Mouse (Mus musculus) frontal cortex, postnatal 10 days (tissue): ENCODE measurements around the gene Spats2l.
A peak's percentile ranks its signal among the peaks of the same experiment; 100 is the strongest.

Experiments
- DNase-seq, 2 experiments: peaks; one replicate each; pipeline ENCODE4 v3.0.0; 2022; ENCODE audit warnings: low spot score in 2 of 2, mixed read lengths in 1 of 2

Spats2l gene

DNA sequence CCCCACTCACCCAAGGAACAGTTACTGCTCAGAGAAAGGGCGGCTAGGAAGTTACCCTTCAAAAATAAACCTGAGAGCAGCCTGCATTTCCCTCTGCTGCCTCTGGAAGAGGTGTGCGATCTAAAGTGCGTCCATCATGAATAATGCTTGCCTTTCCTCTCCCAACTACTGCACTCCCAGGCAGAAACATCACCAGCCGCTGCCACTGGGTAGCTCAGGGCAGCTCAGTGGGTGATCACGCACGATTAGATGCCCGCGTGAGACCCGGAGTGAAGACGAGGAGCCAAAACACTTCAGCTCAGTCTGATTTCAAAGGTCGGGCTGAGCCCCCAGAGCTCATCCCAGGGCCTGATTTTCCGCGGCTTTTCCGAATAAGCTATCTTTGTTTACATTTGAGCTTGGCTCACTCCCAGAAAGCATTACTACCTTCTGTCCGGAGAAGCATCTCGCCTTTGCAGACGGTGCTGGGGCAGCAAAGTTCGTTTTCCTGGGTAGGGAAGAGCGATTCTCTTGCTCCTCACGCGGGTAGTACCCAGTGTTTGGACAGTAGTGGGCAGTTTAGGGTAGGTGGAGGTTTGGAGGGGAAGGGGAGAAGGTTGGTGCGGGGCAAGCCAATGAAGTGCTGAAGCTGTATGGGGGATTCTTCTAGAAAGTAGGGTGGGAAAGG, at the start of gene Spats2l:
Spats2l (plus strand) TSS at position 162 of the 667 bp plus-strand sequence.
- peak; percentile 14 to 15 for DNase-seq

DNA sequence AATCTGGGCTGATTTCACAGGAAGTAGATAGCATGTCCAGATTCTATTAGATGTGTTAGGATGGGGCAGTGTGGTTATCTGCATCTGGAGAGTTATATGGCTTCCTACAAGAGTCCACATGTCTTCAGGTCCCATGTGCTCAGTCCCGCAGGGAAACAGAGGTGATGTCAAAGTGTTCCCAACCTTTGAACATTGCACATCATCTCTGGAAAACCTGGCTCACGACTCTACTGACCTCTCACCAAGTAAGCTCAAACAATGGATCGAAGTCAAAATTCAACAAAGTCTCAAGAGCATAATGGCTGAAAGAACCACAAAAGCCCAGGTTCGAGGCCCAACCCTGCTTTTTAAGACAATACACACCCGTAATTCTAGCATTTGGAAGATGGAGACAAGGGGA, 48.7 kb upstream of the Spats2l start:
- no peak for DNase-seq

DNA sequence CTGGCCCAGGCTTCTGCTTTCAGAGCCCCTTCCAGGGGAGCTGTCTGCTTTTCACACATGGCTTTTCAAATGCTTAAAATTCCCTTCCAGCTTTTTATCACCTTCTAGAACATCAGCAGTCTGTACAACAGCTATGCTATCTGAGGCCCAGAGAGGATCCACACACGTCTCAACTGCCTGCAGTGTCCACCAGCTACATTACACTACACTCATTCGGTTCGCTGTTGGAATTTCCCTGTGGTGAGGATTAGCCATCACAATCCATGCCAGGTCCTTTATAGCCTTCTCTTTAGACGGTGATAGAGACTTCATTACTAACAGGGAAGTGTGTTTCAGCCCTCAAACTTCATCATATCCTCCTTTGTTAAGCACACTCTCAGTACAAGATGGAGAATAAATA, 38.1 kb upstream of the Spats2l start:
- DNase-seq = no peak

DNA sequence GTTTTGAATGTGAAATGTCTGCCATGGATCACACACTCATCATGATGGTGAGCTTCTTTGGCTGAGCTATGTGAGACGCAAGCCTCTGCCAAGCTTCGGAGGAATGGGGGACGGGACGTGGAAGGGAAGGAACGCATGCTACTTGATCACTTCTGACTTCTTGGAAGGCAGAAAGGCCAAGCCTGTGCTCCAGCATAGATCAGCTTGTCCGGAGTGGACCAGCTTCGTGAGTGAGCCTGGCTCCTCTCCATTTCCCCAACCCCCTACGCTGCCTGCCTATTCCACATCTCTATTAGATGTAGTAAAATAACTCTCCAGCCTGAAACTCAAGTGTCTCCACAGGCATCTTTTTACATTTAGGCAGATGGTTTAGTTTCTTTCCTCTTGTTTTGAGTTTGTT, 32.2 kb upstream of the Spats2l start:
- DNase-seq = no peak

DNA sequence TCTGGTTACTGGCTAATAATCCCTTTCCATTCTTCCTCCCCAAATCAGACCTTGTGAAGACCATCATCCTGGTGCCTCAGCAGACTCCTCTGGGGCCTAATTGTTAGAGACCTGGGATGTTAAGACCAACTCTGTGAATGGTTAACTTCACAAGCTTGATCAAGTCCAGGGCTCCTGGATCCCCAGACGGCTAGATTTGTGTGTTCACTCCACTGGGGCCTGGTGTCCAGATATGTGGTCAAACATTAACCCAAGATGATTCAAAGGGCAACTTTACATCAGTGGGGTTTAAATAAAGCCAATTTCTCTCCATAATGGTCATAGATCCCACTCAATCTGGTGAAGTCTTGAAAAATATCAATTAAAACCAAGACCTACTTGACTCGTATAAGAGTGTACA, 31.7 kb upstream of the Spats2l start:
- no peak for DNase-seq

DNA sequence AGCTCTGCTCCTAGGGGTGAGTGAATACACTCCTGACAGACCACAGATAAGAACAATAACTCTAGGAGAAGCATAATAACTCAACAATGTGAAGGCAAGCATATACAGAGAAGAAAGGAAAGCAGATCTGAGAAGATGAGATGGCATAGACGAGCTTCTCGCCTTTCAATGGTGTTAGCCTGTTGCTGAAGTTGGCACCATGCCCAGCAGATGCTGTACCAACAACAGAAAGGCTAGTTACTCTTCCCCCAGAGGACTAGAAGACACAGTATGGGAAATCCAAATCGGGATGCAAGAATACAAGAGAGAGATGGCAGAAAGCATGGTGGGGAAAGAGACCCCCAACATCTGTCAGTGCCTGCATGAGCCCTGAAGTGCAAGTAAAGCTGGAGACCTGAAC, 22.2 kb upstream of the Spats2l start:
- DNase-seq = no peak

DNA sequence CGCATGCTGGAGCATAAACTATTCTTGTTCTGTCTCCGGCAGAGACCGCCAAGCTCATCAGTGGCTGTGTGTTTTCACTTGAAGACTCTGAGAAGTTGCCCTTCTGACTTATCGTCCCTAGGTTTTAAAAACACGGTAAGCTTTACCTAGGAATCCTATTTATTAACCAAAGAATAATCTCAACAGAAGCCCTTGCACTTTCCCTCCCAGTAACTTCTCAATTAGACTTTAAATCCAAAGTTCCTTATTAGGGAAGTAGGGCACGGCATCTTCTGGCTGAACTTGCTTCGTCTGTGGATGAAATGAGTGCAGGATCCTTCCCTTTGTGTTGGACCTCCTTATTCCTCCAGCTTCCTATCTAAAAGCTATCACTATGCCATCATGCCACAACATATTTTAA, 7.6 kb upstream of the Spats2l start:
- DNase-seq = no peak

DNA sequence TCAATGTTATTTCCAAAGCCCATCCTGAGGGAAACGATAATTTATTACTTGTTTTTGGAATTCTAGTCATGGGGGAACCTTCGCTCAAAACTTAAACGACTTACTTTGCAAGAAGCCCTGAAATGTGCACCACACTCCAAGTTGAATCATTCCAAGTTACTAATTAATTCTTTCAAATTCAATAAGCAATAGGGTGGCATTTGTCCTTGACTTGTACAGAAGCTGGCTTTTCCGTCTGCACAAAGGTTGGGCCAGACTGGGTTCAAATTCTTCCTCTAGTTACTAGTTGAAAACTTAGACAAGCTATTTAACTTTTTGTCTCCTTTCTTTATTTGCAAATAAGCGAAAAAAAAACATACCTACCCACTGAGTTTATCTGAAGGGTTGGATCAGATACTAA, 636 bp upstream of the Spats2l start:
- no peak for DNase-seq

DNA sequence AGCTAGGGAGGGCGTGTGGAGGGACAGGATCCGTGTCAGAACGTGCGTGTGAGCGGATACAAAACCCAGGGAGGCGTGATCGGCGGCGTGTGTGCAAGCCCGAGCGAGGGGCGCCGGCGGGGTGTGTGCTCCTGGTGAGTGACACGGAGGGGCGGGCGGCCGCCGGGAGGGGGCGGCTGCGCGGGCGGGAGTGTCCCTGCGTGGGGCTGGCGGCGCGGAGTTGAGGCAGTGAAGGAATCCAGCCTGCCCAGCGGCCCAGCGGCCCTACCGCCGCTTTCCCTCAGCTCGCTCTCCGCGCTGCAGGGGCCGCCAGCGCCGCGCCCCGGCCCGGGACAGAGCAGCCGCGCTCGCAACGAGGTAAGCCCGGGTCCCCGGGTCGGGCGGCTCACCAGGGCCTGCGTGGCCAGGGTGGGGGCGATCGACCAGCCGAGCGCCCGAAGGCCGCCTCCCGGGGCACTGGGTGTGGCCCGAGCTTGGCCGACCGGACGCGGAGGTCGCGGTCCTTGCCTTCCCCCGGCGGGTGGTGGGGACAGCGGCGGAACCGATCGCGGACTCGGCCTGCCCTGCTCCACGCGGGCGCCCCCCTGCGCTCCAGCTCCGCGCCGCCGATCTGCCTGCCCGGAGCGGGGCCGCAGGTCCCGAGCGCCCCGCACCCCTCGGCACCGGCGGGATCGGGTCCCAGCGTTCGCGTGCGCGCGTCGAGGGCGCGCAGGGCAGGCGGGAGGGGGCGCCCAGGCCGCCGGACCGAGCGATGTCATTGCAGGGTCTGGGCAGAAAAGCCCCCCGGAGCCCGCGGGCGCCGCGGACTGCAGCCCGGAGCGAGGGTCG, 920 bp downstream of the Spats2l start:
- DNase-seq = peak; percentile 33 to 65

DNA sequence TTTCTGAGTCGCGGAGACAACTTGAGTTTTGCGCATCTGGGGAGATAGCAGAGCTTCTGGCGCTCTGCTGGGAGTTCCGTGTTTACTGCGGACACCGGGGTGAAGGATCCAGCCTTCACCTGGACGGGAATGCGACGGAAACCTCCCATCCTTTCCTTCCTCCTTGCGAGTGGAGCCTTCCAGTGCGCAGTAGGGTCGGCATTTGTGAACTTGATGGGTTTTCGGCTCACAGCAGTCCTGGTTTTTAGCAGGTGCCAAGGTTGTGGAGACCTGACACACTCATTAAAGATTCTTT, 1.5 kb downstream of the Spats2l start:
- no peak for DNase-seq

DNA sequence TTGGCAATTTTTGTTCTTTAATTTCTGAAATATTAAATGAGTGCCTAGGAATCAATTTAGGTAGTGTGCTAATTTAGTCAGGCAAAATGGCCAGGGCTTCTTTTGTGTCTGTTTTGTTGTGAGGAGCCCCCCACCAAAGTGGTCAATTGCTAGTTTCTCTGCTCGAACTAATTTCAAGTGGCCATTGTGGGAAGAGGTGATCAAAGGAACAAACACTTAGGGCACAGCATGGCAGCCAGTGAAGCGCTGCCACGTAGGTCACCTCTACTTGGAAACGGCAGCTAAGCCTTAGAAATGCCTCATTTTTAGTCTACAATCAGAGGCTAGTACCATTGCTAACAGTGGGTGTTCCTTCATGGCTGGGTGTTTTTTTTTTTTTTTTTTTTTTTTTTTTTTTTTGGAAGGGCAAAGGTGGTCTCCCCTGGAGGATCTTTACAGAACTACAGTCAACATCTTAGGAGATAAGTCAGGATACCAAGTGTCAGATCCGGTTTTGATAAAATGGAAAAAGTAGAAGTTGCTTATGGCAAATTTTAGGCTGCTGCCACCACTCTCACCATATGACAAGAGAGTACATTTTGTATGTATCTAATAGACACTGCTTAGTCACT, 2.8 kb downstream of the Spats2l start:
- no peak for DNase-seq

DNA sequence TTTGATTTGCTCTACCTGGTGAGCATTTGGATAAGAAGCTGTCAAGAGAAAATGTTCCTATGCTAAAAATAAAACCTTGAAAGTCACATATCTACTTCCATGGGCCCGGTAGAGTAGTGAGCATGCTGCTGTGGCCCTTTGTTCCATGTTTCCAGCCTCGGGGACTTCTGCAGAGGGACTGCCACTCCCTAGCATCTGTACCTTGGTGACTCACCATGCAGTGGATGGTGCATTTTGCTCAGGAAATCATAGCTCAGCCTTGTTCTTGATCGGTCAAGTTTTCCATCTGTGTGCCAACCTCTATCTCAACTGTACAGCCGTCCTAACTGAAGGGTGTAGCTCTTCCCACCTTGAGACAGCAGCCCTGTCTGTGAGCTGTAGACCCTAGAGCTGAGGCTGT, 10.3 kb downstream of the Spats2l start:
- DNase-seq = no peak

DNA sequence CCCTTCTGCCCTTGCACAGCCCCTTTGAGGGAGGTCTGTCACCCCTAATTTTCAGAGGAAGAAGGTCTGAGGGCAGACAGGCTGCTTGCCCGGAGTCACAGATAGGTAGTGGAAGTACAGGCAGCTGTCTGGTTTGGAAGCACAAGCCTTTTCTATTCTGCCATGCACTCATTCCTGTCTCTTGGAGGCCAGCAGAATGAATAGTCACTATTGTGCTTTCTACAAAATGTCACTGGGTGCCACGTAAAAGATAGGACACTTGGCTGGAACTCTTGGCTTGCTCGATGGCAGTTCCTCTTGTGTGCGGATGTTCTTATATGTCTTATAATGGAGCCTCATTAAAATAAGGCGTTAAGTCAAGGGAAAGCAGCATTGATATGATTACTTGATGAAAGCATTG, 15.9 kb downstream of the Spats2l start:
- DNase-seq = no peak

DNA sequence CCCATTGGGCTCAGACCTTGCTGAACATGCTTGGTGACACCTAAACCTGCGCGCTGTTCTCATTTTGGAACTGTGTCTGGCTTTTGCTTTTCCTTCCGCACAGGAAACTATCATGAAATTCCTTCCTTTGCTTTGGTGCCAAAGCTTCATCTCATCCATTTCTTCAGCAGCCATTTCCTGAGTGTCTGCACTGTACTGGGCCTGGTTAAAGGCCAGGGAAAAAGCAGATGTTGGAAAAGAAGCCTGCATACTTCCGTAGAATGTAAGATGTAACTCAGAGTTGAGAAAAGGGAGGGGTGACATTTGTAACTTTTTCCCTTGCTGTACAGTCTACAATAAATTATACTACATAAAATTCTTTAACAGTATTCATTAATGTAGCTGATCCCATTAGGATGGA, 18.2 kb downstream of the Spats2l start:
- no peak for DNase-seq

DNA sequence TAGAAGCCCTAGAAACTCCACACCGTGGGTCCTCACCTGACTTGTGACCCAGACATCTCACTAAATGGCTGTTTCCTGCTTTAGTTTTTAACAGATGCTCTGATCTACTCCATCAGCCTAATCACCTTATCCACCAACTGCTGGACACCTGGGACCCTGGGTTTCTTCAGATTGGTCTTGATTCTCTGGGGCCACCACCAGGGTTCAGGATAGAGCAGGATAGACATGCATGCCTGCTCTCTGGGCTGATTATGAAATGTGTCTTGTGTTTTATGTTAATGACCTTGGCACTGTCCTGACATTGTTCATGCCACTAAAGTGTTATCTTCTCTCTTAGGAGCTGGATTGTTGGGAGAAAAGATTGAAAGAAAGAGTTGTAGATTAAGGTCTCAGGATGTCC, 21.9 kb downstream of the Spats2l start:
- no peak for DNase-seq

DNA sequence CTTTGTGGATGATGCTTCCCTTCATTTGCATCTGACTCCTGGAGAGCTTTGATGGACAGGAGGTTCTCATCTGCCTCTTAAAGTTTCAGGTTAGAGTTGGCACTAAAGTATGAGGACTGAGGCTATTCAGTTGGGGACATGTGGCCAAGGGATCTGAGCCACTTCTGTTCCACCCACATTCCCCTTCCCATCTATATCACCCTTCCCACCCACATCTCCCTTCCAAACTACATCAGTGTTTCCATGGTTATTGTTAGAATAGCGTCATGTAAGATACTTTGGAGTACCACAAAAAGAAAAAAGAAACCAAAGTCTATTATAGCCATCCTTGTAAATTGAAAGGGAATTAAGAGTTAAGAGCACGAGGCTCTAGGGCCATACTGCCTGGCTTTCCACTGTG, 25.4 kb downstream of the Spats2l start:
- DNase-seq = no peak

DNA sequence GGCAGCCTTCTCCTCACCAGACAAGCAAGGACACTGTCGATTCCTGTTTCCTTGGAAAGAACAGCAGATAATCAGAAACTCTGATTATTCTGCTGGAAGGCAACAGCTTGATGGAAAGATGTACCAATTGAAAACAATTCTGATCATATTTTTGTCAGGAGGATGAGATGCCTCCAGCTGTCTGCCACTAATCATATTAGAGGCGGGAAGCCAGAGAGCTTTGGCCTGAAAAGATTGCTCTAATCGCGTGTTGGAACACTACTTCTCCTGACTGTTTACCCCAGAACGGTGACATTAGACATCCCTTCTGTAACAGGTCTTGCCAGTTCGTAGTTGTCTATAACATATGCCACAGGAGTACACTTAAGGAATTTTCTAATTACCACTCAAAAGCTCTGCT, 26.9 kb downstream of the Spats2l start:
- DNase-seq = no peak

DNA sequence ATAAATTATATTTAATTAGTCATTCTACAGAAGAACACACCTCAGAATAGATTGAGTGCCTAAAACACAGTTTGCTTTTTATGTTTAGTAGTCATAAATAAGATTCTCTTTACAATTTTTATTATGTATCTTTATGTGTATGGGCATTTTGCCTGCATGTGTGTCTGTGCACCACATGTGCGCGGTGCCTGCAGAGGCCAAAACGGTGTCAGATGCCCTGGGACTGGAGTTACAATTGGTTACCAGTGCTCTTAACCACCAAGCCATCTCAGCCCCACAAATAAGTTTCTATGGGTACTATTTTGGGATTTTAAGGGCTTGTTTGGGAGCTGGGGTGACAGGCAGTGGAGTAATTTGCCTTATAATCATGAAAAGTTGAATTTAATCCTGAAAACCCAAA, 32.2 kb downstream of the Spats2l start:
- no peak for DNase-seq

DNA sequence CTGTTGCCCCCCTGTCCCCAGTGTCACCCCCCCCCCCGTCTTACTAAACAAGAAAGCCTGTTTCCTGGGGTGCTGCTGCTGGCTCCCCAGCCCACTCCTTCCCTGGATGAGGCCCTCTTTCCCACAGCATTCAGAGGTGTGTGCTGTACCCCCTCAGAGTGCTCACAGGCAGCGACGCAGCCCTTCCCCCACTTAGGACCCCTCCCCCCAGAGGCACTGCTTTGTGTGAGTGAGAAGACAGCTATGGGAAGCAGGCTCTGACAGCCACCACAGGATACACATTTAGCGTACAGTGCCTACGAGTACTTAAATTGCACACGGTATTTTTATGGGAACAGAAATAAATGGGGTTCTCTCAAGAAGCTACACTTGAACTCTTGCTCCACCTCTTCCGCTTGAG, 33.9 kb downstream of the Spats2l start:
- no peak for DNase-seq

DNA sequence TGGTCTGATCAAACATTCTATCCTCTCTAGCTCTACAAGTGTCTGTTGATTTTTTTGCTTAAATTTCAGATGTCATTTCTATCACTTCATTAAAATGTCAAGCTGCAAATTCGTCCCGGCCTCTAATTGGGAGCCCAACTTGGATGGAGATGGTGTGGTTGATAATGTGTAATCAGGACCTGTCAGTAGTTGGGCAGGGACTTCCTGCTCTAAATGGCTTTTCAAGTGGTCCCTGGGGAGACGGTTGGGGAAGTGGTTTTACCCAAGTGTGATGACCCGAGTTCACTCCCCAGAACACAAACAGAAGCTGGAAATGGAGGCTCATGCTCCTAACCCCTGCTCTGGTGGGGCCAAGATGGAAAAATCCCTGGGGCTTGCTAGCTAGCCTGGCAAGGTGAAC, 36.3 kb downstream of the Spats2l start:
- DNase-seq = no peak

DNA sequence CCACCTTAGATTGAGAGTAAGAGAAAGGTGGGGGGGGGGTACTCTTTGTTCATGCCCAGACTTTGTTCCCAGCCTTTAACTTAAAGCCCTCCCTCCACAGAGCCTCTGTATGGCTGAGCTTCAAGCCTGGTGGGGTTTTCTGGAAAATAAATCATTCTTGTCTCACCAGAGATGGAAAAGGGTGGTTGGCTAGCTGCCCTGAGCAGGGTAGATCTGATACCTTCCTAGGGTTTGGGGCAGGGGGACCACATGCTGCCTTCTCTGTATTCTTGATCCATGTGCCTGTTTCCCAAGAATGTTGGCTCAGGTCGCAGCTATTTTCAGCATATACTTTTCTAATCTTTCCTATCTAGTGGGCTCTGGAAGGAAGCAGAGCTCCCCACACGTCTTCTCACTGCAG, 43.1 kb downstream of the Spats2l start:
- no peak for DNase-seq

DNA sequence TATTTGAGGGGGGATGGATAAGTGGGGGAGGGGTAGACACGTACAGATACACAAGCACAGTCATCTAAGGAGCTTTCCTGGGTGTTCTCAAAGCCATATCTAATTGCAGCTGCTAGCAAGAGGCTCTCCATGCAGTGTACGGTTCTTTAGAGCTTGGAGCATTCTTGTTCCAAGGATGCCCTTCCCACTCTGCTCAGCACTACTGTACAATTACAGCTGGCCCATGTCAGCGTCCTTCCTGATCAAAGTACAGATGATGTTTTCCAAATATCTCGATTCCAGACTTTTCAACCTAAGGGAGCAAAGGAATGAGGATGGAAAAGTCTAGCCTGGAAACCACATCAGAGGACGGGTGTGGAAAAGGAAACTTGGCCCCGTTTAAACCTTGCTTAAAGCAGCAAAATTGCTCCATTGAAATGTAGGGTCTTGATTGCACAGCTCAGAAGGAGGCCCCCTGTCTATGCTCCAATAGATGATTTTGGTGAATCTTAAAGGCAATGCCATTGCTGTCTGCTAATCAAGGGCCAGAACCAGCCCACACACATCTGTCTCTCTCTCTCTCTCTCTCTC, 46.6 kb downstream of the Spats2l start:
- no peak for DNase-seq
